Mouse (Mus musculus): ENCODE data around the gene Xlr3b. TPM values are rescaled to one million over a fixed set of nuclear protein-coding genes. Genes with fewer than 3 reads are reported as not detected.

Gene Xlr3b
- polyA plus RNA-seq (2021; fragmentation: Nextera tagmentation): 0.65 and 1.9 TPM in 2 replicates
- long read RNA-seq, experiment 1, partial matches to known transcripts: 0 of 2 reads
- long read RNA-seq, experiment 1, other reads (novel, unspliced or antisense): 2 of 2 reads
- long read RNA-seq, experiment 2, partial matches to known transcripts: 0 of 4 reads
- long read RNA-seq, experiment 2, other reads (novel, unspliced or antisense): 2 of 4 reads

DNA sequence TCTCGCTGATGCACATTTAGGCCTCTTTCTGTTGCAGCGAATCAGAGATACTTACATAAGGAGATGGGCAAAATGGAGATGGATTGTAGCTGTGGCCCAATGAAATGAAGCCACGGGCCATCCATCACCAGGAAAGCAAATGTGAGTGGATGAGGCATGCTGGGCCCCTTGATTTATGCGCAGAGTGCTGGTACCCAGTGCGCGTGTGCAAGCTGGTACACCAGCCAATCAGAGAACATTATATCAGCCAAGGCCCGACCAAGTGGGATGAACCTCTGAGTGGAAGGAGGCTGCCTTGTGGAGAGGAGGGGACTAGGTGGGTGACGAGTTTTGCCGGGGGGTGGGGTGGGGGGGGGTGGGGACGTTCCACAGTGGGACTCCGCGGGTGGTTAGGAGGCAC lies at the start of gene Xlr3b:
Gene Xlr3b, plus strand, starts transcription at position 274 of the 400 bp plus-strand sequence.

DNA sequence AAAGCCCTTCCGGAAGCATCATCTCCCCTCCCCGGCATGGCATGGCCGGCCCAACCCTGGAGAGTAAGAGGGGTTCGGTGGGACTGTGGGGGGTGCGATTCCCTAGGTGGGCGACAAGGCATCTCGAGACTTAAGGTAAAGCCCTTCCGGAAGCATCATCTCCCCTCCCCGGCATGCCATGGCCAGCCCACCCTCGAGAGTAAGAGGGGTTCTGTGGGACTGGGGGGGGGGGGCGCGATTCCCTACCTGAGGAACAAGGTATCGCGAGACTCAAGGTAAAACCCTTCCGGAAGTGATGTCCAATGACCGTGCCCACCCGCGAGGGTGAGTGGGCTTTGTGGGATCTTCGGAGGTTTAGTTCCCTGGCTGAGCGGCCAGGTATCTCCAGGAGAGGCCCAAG lies 43.5 kb upstream of the Xlr3b start, which contains the start of gene Xlr5b:
Gene Xlr5b, plus strand, starts transcription at position 301 of the 400 bp plus-strand sequence.

DNA sequence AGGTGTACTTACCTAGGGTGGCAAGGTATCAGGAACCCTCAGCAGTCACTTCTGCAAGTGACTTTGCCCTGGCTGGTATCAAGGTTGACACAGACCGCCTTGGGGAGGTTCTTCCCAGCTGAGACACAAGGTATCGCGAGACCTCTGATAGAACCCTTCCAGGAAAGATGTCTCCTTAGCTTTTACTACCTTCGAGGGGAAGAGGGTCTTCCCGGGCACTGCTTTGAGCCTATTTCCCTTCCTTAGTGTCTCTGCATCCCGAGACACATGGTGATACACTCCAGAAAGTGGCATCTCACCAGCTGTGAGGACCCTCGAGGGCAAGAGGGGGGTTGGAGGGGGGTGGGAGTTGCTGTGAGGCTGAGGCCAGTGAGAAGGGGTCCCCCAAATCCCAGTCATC lies 42.7 kb upstream of the Xlr3b start, which contains the start of gene DXBay18:
Gene DXBay18, minus strand, starts transcription at position 101 of the 400 bp plus-strand sequence.

DNA sequence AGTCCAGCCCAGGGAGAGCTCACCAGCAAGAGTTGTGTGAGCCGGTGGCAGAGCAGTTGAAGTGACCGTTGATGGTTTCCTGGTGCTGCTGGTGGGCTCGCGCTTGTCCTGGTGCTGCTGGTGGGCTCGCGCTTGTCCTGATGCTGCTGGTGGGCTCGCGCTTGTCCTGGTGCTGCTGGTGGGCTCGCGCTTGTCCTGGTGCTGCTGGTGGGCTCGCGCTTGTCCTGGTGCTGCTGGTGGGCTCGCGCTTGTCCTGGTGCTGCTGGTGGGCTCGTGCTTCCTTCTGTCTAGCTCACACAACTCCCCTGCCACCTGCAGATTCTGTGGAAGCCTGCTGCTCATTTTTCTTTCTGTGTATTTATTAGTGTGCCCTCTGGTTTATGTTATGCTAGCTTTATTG lies 15.1 kb upstream of the Xlr3b start, which contains the start of gene Spin2d:
Gene Spin2d, minus strand, starts transcription at position 101 of the 400 bp plus-strand sequence.

DNA sequence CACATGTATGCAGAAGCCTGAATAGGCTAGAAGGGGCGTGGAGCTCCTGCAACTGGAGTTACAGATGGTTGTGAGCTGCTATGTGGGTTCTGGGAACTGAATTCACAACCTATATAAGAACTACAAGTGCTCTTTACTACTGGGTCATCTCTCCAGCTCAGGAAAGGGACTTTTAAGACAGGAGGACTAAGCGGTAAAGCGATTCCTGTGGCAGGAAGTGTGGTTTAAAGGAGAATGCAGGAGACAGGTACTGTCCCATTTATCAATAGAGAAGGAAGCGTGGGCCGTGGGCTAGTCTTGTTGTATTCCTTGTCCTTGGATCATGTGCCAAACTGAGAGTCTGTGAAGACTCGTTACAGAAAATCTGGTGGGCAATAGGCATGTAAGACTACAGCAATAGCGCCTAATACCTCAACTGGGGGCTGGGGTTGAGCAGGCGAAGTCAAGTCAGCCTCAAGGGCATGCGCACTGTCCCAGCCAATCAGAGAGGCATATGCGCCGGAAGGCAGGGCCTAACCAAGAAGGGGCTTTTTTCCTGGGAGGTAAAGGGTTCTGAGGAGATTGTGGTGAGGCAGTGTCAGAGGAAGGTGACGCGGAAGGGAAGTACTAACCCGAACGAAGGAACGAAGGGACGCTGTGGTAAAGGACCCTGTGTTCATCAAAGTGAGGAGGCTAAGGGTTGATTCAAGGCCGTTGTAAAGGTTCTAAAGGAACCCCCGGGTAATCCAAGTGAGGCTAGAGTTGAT lies 22.0 kb downstream of the Xlr3b start, which contains the start of gene Xlr4b:
Gene Xlr4b, plus strand, starts transcription at position 515 of the 746 bp plus-strand sequence.

DNA sequence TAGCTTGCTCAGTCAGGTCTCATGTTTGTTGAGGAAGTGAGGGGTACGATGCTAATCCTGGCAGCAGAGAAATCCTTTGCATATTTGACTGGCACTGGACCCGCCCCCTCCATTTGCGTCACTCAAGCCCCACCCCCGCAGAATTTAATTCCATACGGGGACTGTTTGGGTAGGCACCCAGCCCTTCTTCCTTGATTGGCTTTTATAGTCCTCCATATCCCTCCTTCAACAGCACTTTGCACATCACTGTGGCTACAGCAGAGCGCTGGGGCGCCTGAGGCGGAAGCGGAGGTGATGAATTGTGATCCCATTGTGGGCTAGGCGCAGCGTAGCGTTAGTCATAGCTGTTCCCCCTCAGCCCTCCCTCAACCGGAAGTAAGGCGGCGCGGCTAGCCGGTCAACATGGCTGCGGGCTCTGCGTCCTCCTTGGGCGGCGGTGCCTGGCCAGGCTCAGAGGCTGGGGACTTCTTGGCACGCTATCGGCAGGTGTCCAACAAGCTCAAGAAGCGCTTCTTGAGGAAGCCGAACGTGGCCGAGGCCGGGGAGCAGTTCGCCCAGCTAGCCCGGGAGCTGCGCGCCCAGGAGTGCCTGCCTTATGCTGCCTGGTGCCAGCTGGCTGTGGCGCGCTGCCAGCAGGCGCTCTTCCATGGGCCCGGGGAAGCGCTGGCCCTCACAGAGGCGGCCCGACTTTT lies 36.1 kb downstream of the Xlr3b start, which contains the start of gene F8a:
Gene F8a, plus strand, starts transcription at position 378 of the 692 bp plus-strand sequence.

DNA sequence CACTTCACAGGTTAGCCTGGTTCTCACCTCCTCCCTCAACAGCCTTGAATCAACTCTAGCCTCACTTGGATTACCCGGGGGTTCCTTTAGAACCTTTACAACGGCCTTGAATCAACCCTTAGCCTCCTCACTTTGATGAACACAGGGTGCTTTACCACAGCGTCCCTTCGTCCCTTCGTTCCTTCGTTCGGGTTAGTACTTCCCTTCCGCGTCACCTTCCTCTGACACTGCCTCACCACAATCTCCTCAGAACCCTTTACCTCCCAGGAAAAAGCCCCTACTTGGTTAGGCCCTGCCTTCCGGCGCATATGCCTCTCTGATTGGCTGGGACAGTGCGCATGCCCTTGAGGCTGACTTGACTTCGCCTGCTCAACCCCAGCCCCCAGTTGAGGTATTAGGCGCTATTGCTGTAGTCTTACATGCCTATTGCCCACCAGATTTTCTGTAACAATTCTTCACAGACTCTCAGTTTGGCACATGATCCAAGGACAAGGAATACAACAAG lies 50.9 kb downstream of the Xlr3b start, which contains the start of gene Xlr4c:
Gene Xlr4c, minus strand, starts transcription at position 310 of the 505 bp plus-strand sequence.

Other genes with a start within 250 kb of the Xlr3b start
- 1.1 and 4.6 TPM in 2 replicates for gene Zfp185, start 204.9 kb upstream of the Xlr3b start, polyA plus RNA-seq (2021; fragmentation: Nextera tagmentation)
- not detected in 2 replicates for gene Pnma5, start 155.1 kb upstream of the Xlr3b start, polyA plus RNA-seq (2021; fragmentation: Nextera tagmentation)
- 0.68 and 1.0 TPM in 2 replicates for gene Pnma3, start 127.4 kb upstream of the Xlr3b start, polyA plus RNA-seq (2021; fragmentation: Nextera tagmentation)
- 0.18 TPM in 1 of 2 replicates, not detected in the other for gene Xlr4a, start 109.7 kb upstream of the Xlr3b start, polyA plus RNA-seq (2021; fragmentation: Nextera tagmentation)
- gene Xlr3a, start 95.1 kb upstream of the Xlr3b start, polyA plus RNA-seq (2021; fragmentation: Nextera tagmentation): 0.53 and 1.8 TPM in 2 replicates
- 0.52 and 0.60 TPM in 2 replicates for gene Gm14685, start 75.2 kb upstream of the Xlr3b start, polyA plus RNA-seq (2021; fragmentation: Nextera tagmentation)
- not detected in 2 replicates for gene Xlr5b, start 43.4 kb upstream of the Xlr3b start, polyA plus RNA-seq (2021; fragmentation: Nextera tagmentation)
- 0.19 and 0.33 TPM in 2 replicates for gene DXBay18, start 42.8 kb upstream of the Xlr3b start, polyA plus RNA-seq (2021; fragmentation: Nextera tagmentation)
- gene Spin2d, start 15.2 kb upstream of the Xlr3b start, polyA plus RNA-seq (2021; fragmentation: Nextera tagmentation): not detected in 2 replicates
- 0.23 TPM in 1 of 2 replicates, not detected in the other for gene Xlr4b, start 22.1 kb downstream of the Xlr3b start, polyA plus RNA-seq (2021; fragmentation: Nextera tagmentation)
- gene F8a, start 36.1 kb downstream of the Xlr3b start, polyA plus RNA-seq (2021; fragmentation: Nextera tagmentation): 15.0 and 17.2 TPM in 2 replicates
- 0.24 TPM in 1 of 2 replicates, not detected in the other for gene Xlr4c, start 50.9 kb downstream of the Xlr3b start, polyA plus RNA-seq (2021; fragmentation: Nextera tagmentation)
- gene Xlr3c, start 73.2 kb downstream of the Xlr3b start, polyA plus RNA-seq (2021; fragmentation: Nextera tagmentation): not detected in 2 replicates
- gene Xlr5a, start 100.8 kb downstream of the Xlr3b start, polyA plus RNA-seq (2021; fragmentation: Nextera tagmentation): not detected in 2 replicates
- gene Xlr5c, start 100.8 kb downstream of the Xlr3b start, polyA plus RNA-seq (2021; fragmentation: Nextera tagmentation): not detected in 2 replicates
- not detected in 2 replicates for gene Gm45015, start 144.6 kb downstream of the Xlr3b start, polyA plus RNA-seq (2021; fragmentation: Nextera tagmentation)
- 2.7 and 3.2 TPM in 2 replicates for gene Zfp275, start 150.4 kb downstream of the Xlr3b start, polyA plus RNA-seq (2021; fragmentation: Nextera tagmentation)
- not detected in 2 replicates for gene Gm18336, start 206.5 kb downstream of the Xlr3b start, polyA plus RNA-seq (2021; fragmentation: Nextera tagmentation)
- 0.62 and 0.69 TPM in 2 replicates for gene Zfp92, start 218.9 kb downstream of the Xlr3b start, polyA plus RNA-seq (2021; fragmentation: Nextera tagmentation)
- gene Trex2, start 243.1 kb downstream of the Xlr3b start, polyA plus RNA-seq (2021; fragmentation: Nextera tagmentation): not detected in 2 replicates

Data from layer of hippocampus, adult 6 months (tissue).